Mouse (Mus musculus) cerebellum, adult 2 months (tissue): ENCODE results near the gene Rinl. TPM values are rescaled to one million over a fixed set of nuclear protein-coding genes. Genes with fewer than 3 reads are reported as not detected.

ENCODE experiments used
- DNase-seq, 2 experiments: peaks; one replicate each; pipeline ENCODE4 v3.0.0; 2021
- H3K27ac ChIP-seq: fragments of 200-500 bp; 2 replicates; pipeline ENCODE4 v1.5.1; 2012; ENCODE audit warnings: low read length, control low read depth, inconsistent platforms; ENCODE audit not compliant: insufficient read depth
- H3K27me3 ChIP-seq: fragments of 200-500 bp; 2 replicates; pipeline ENCODE4 v1.6.1; 2012; ENCODE audit warnings: inconsistent platforms, mild to moderate bottlenecking, low read length, moderate library complexity; ENCODE audit not compliant: control insufficient read depth, insufficient read depth
- H3K4me1 ChIP-seq: fragments of 200-500 bp; 2 replicates; pipeline ENCODE4 v1.6.1; 2011; ENCODE audit warnings: low read length; ENCODE audit not compliant: control insufficient read depth, insufficient read depth
- H3K4me3 ChIP-seq: fragments of 200-500 bp; replicated peaks from 2 replicates; pipeline ENCODE3; 2011; ENCODE audit warnings: mild to moderate bottlenecking, low read depth, low read length, control low read depth; ENCODE audit not compliant: insufficient read depth
- CTCF ChIP-seq: fragments of 200-500 bp; IDR thresholded peaks from 2 replicates; pipeline ENCODE4 v1.5.1; 2011; ENCODE audit warnings: low read depth, mild to moderate bottlenecking, control low read depth, low read length, moderate library complexity, borderline replicate concordance; ENCODE audit not compliant: insufficient read depth
- POLR2A ChIP-seq: fragments of 200-500 bp; IDR thresholded peaks from 2 replicates; pipeline ENCODE4 v1.6.1; 2011; ENCODE audit warnings: low read length, control low read depth, borderline replicate concordance; ENCODE audit not compliant: insufficient read depth
- WGBS: fragments of 180-500 bp; shearing (Covaris S2); methylation state at CpG from one replicate; pipeline ENCODE4 v1.1.7; 2018; 5-methylcytosine and 5-hydroxymethylcytosine counted together
- polyA plus RNA-seq: library from polyadenylated mRNA; depleted of rRNA; stranded (reverse); fragments of >200 nt; gene quantifications from 2 replicates; pipeline ENCODE4 v1.2.3, GENCODE M21; 2012

Rinl gene
- polyA plus RNA-seq, 1 experiment: 3.1 TPM

- Histone ChIP-seq H3K27me3 (no peaks in the 10 kb centered on the region), H3K4me3 (no peak overlapping the region), H3K27ac (no peak overlapping the region), H3K4me1 (peaks cover 19% of the 10 kb centered on the region)
- TF ChIP-seq CTCF (no peak), POLR2A (no peak)
- 56% methylated on average over 10 of the region's 10 CpGs for WGBS
- DNase-seq: no peak
Measured at GRCm38 (mm10) chr7:28822993-28823903, 34.5 kb downstream of the Rinl start.

- no peak overlapping the region for H3K27ac ChIP-seq
- DNase-seq: no peak
- TF ChIP-seq CTCF (no peak), POLR2A (no peak)
- no peaks in the 10 kb centered on the region for H3K27me3 ChIP-seq
- H3K4me1 ChIP-seq: peaks cover 19% of the 10 kb centered on the region
- H3K4me3 ChIP-seq: no peak overlapping the region
- WGBS: 47% methylated on average over 2 of the region's 2 CpGs
Measured at GRCm38 (mm10) chr7:28823932-28824331, 35.2 kb downstream of the Rinl start.

DNA sequence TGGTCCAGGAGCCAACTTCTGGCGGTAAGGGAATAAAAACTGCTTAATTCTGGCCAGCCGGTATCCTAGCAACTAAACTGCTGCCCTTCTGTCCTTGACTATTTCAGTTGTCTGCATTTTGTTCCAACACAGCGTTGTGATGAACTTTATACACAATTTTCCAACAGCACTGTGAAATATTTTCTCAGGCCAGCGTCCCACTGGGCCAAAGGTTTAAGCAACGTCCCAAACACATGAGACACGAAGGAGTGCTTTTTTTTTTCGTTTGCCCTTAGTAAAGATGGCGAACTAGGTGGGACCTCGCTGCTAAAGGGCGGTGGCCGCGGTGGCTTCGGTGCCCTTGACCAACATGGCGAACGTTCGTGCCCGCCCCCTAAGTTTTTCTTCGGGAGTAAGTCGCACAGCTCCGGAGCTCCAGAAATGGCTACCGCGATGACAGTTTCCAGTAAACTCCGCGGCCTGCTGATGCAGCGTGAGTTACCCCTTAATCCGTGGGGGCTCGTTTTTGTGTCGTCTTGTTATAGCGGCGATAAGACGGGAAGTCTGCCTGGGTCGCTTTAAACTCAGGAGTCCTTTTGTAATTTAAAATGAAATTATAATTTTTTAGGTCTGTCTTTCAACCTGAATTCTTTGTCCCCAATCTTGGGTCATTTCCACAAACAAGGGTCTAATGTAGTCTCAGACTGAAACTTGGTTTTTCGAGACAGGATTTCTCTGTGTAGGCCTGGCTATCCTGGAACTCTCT is 36.3 kb downstream of the Rinl start, which contains the start of gene Ech1:
Gene Ech1 (plus strand): TSS at position 277 of the 745 bp plus-strand sequence.
- H3K27ac ChIP-seq: peak within 1 kb of the TSS; percentile 73; the same call in 1 of the 2 replicates
- H3K4me1 ChIP-seq: peaks cover 19% of the 10 kb centered on the region

DNA sequence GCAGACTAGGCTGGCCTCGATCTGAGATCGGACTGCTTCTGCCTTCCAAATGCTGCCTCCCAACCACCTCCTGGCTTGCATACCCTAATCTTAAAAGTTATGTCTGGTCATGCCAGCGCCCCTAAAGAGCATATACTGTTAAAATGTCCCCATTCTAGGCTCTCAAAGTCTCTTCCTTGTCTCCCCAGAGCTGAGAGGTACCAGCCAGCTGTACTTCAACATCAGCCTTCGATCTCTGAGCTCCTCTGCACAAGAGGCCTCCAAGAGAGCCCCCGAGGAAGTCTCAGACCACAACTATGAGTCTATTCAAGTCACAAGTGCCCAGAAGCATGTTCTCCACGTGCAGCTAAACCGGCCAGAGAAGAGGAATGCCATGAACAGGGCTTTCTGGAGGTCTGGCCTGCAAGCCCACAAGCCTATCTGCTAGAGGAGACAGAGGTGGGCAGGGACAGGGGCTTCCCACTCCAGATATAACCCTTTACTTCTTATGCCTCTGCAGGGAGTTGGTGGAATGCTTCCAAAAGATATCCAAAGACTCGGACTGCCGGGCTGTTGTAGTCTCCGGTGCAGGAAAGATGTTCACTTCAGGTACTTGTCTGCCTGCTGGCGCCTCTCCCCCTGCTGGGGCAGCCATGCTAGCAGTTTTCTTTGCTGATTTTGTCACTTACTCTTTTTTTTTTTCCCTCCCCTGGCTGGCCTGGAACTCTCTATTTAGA is 37.1 kb downstream of the Rinl start:
- Histone ChIP-seq H3K27ac (peak overlapping the region; percentile 32; the same call in 1 of the 2 replicates), H3K4me1 (peaks cover 12% of the 10 kb centered on the region), H3K4me3 (peak overlapping the region; percentile 99), H3K27me3 (no peaks in the 10 kb centered on the region)
- 19% methylated on average over 11 of the region's 11 CpGs for WGBS
- TF ChIP-seq CTCF (no peak), POLR2A (no peak)
- no peak for DNase-seq

More for the DNA sequence above, 36.3 kb downstream of the Rinl start, which contains the start of gene Ech1:
- TF ChIP-seq CTCF: no peak
- peak; percentile 58; the same call in 1 of the 2 replicates for TF ChIP-seq POLR2A
- Histone ChIP-seq H3K4me3 (peak within 1 kb of the TSS; percentile 99), H3K27me3 (no peaks in the 10 kb centered on the region)
- WGBS: 2% methylated on average over 33 of the region's 33 CpGs
- DNase-seq: peak; percentile 89 to 90

DNA sequence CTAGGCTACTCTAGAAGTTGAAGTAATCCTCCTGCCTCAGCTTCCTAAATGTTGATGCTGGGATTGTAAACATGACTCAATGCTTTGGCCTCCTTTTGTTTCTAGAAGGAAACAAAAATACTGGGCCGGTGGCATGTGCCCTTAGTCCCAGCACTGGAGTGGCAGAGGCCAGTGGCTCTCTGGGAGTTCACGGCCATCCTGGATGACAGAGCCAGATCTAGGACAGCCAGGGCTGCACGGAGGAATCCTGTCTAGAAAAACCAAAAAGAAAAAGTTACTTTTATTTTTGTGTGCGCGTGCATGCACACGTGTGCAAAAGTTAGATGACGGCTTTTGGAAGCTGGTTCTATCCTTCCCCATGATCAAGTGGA is 37.6 kb downstream of the Rinl start:
- DNase-seq: no peak
- H3K27me3 ChIP-seq: no peaks in the 10 kb centered on the region
- TF ChIP-seq CTCF: no peak
- TF ChIP-seq POLR2A: no peak
- H3K27ac ChIP-seq: no peak overlapping the region
- peaks cover 6% of the 10 kb centered on the region for H3K4me1 ChIP-seq
- no peak overlapping the region for H3K4me3 ChIP-seq
- WGBS: 91% methylated on average over 7 of the region's 7 CpGs

DNA sequence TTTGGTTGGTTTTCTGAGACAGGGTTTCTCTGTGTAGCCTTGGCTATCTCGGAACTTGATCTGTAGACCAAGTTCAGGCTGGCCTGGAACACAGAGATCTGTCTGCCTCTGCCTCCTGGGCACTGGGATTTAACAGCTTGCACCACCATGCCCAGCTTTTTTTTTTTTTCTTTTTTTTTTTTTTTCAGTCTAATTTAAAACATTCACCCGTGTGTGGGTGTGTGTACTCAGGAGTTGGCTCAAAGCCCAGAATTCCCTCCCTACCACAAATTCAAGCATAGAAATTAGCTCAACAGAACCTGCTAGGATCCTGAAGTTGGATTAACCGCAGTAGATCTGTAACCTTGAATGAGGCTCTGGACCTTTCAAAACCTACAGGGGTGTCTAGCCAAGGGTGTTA is 38.6 kb downstream of the Rinl start:
- H3K27me3 ChIP-seq: no peaks in the 10 kb centered on the region
- peak in 1 of 2 experiments; percentile 61 for DNase-seq
- H3K27ac ChIP-seq: no peak overlapping the region
- TF ChIP-seq CTCF (no peak), POLR2A (no peak)
- no peak overlapping the region for H3K4me3 ChIP-seq
- H3K4me1 ChIP-seq: peaks cover under 1% of the 10 kb centered on the region
- WGBS: 39% methylated on average over 3 of the region's 3 CpGs

- no peaks in the 10 kb centered on the region; the same call in 1 of the 2 replicates for H3K4me1 ChIP-seq
- 76% methylated on average over 8 of the region's 8 CpGs for WGBS
- no peaks in the 10 kb centered on the region for H3K27me3 ChIP-seq
- no peak for DNase-seq
- no peak overlapping the region for H3K27ac ChIP-seq
- H3K4me3 ChIP-seq: no peak overlapping the region
- no peak for TF ChIP-seq POLR2A
- TF ChIP-seq CTCF: no peak
Measured at GRCm38 (mm10) chr7:28829821-28830220, 41.1 kb downstream of the Rinl start.
